Comparison of ENCODE assay signal across 19 mouse cellular contexts in the genomic region with DNA sequence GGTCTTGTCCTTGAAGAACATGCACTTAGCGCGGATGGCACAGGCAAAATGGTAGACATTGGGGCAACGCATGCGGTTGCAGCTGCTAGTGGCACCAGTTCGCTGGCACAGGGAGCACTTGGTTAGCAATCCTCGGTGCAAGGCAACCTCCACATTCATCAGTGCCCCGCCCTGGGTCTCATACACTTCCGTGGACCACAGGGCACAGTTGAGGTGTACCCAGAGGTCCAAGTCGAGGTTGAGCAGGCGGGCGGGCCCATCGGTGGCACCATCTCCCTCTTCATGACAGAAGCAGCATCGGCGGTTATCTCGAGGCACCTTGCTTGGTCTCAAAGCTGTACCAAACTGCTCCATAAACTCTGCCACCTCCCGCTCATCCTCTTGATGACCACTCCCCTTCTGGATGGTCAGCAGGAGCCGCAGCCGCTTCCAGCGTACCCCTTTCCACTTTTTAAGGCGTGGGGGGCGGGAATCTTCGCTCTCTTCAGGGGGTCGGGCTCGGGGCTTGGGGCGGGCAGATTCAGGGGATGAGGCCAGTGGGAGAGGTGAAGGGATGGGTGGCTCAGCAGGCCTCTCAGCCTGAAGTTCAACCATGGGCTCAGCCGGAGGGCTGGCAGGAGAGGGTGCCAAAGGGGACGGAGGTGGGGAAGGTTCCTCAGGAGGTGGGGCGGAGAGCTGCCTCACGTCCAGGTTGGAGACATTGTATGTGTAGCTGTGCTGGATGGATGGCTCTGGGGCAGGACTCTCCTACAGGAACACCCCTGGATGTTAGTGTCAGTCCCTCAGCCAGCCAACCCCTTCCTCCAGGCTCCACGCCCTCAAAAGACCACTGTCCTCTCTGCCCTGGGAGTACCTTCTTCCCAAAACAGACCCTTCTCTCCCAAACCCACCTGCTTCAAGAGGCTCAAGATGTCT. TPM values are rescaled to one million over a fixed set of nuclear protein-coding genes. Genes with fewer than 3 reads are reported as not detected.
"Had no signal": no experiment of that assay in that cellular context is flagged by ENCODE, and none has a peak within 500 bp of the region (broad histone marks: within the 10 kb centered on the region; RNA-seq: fewer than 3 reads in every experiment).

No protein-coding gene starts in this region.

- ATAC-seq: lung, postnatal 0 days; midbrain, embryonic 16.5 days had no signal

- DNase-seq: kidney, adult 11 months; kidney, adult 9 months; kidney, postnatal 36 days; layer of hippocampus, adult 9-11 months; layer of hippocampus, postnatal 36 days; left cerebral cortex, postnatal 4 days; lung, adult 2 months; lung, postnatal 4 days; right cerebral cortex, postnatal 25 days had no signal

- H3K27me3 ChIP-seq: midbrain, embryonic 12.5 days had no signal

- H3K27ac ChIP-seq: kidney, postnatal 0 days; midbrain, embryonic 12.5 days had no signal

- H3K9me3 ChIP-seq: midbrain, embryonic 12.5 days had no signal

- H3K4me3 ChIP-seq: midbrain, embryonic 12.5 days had no signal

- H3K4me1 ChIP-seq: midbrain, embryonic 12.5 days had no signal

- H3K9ac ChIP-seq: midbrain, embryonic 12.5 days had no signal

- H3K4me2 ChIP-seq: liver, embryonic 11.5 days; midbrain, embryonic 12.5 days had no signal

RNA-seq across cellular contexts. Expression of a gene that starts 30.6 kb away (rescaled TPM):
- polyA plus RNA-seq: intestine, embryonic 14.5 days; small intestine, adult 2 months; stomach, embryonic 16.5 days had no signal

RNA-seq across cellular contexts. Expression of a gene that starts 50.3 kb away (rescaled TPM):
- polyA plus RNA-seq: intestine, embryonic 14.5 days; kidney, postnatal 0 days; limb, embryonic 14.5 days; liver, embryonic 11.5 days; lung, adult 2 months; lung, postnatal 0 days; small intestine, adult 2 months; stomach, embryonic 16.5 days; thymus, postnatal 0 days had no signal
